Mouse (Mus musculus) liver, postnatal 0 days (tissue): ENCODE data around the gene Nt5dc3.

ENCODE experiments used
- CTCF ChIP-seq: sonication (generic); IDR thresholded peaks from 2 replicates; pipeline ENCODE4 v1.5.1; 2016; ENCODE audit warnings: antibody characterized with exemption, low read depth
- EP300 ChIP-seq: IDR thresholded peaks from 2 replicates; pipeline ENCODE4 v1.6.1; 2016; ENCODE audit warnings: antibody characterized with exemption, low read depth, mild to moderate bottlenecking

- TF ChIP-seq CTCF (no peak), EP300 (no peak)
Observed at GRCm38 (mm10) chr10:86886434-86886833, 107.6 kb downstream of the Nt5dc3 start.
